Mouse (Mus musculus) midbrain, postnatal 0 days (tissue): ENCODE results near the gene Zfp740. TPM values are rescaled to one million over a fixed set of nuclear protein-coding genes. Genes with fewer than 3 reads are reported as not detected.

ENCODE experiments used
- ATAC-seq: fragments of 200-750 bp; cut with Nextera tagmentation; 2 replicates; pipeline ENCODE4 v1.8.0; 2017; ENCODE audit warnings: moderate number of reproducible peaks, mild to moderate bottlenecking, moderate TSS enrichment, moderate library complexity; ENCODE audit not compliant: low FRiP score
- DNase-seq: peaks from one replicate; pipeline ENCODE4 v3.0.0-alpha.2; 2015; ENCODE audit warnings: low spot score
- H3K27ac ChIP-seq: fragments of 300-500 bp; sonication (generic); 2 replicates; pipeline ENCODE4 v1.5.1; 2014; ENCODE audit warnings: low read depth, mild to moderate bottlenecking, low read length, mixed read lengths
- H3K27me3 ChIP-seq: fragments of 300-500 bp; sonication (generic); 2 replicates; pipeline ENCODE4 v1.6.1; 2014; ENCODE audit warnings: low read length, control low read depth, mixed read lengths; ENCODE audit not compliant: insufficient read depth
- H3K36me3 ChIP-seq: fragments of 300-500 bp; sonication (generic); 2 replicates; pipeline ENCODE4 v1.6.1; 2014; ENCODE audit warnings: low read length, control low read depth, mixed read lengths; ENCODE audit not compliant: insufficient read depth
- H3K4me1 ChIP-seq: fragments of 300-500 bp; sonication (generic); 2 replicates; pipeline ENCODE4 v1.6.1; 2014; ENCODE audit warnings: mild to moderate bottlenecking, control low read depth, antibody characterized with exemption, low read length, mixed read lengths; ENCODE audit not compliant: insufficient read depth
- H3K4me2 ChIP-seq: fragments of 300-500 bp; sonication (generic); 2 replicates; pipeline ENCODE4 v1.6.1; 2014; ENCODE audit warnings: low read depth, mild to moderate bottlenecking, low read length, mixed read lengths; ENCODE audit not compliant: poor library complexity, severe bottlenecking
- H3K4me3 ChIP-seq: fragments of 300-500 bp; sonication (generic); 2 replicates; pipeline ENCODE4 v1.5.1; 2014; ENCODE audit warnings: low read depth, mild to moderate bottlenecking, low read length, moderate library complexity
- H3K9ac ChIP-seq: fragments of 300-500 bp; sonication (generic); replicated peaks from 2 replicates; pipeline ENCODE4 v1.6.1; 2014; ENCODE audit warnings: mild to moderate bottlenecking, low read length, moderate library complexity, mixed read lengths; ENCODE audit not compliant: poor library complexity, severe bottlenecking
- H3K9me3 ChIP-seq: fragments of 300-500 bp; sonication (generic); 2 replicates; pipeline ENCODE4 v1.6.1; 2016; ENCODE audit warnings: low read length, control low read depth
- CTCF ChIP-seq: IDR thresholded peaks from 2 replicates; pipeline ENCODE4 v1.5.1; 2016; ENCODE audit warnings: antibody characterized with exemption, mild to moderate bottlenecking
- WGBS: fragments of 180-500 bp; shearing (Covaris S2); extraction: QIAGEN DNeasy Blood & Tissue Kit; methylation state at CpG from one replicate; pipeline ENCODE4 v1.1.7; 2014; 5-methylcytosine and 5-hydroxymethylcytosine counted together
- polyA plus RNA-seq: library from polyadenylated mRNA; unstranded; fragments of >200 nt; fragmentation: Nextera tagmentation; extraction: Ambion mirVana; gene quantifications from 2 replicates; pipeline ENCODE4 v1.2.1, GENCODE M21; 2015
- total RNA-seq: library from RNA; depleted of rRNA; stranded (reverse); fragments of >200 nt; gene quantifications from 2 replicates; pipeline ENCODE4 v1.2.3, GENCODE M21; 2014

The Zfp740 gene
- total and polyA plus RNA-seq, 2 experiments from 2014 or later = 27.6 to 42.9 TPM

GRCm38 (mm10) chr15:102207351-102207750, 4.3 kb downstream of the Zfp740 start:
- H3K9me3 ChIP-seq = no peaks in the 10 kb centered on the region
- H3K9ac ChIP-seq = no peak overlapping the region
- WGBS = 82% methylated on average over 3 of the region's 3 CpGs
- H3K36me3 ChIP-seq = peaks cover 33% of the 10 kb centered on the region
- H3K27me3 ChIP-seq = no peaks in the 10 kb centered on the region
- no peak overlapping the region for H3K27ac ChIP-seq
- peaks cover 13% of the 10 kb centered on the region; the same call in 1 of the 2 replicates for H3K4me1 ChIP-seq
- no peak overlapping the region for H3K4me2 ChIP-seq
- no peak for ATAC-seq
- no peak for DNase-seq
- H3K4me3 ChIP-seq = no peak overlapping the region
- no peak for TF ChIP-seq CTCF

- no peaks in the 10 kb centered on the region for H3K27me3 ChIP-seq
- H3K9me3 ChIP-seq = no peaks in the 10 kb centered on the region
- no peak overlapping the region for H3K4me2 ChIP-seq
- H3K9ac ChIP-seq = no peak overlapping the region
- 91% methylated on average over 9 of the region's 9 CpGs for WGBS
- TF ChIP-seq CTCF = no peak
- DNase-seq (no peak), ATAC-seq (no peak)
- H3K36me3 ChIP-seq = peaks cover 41% of the 10 kb centered on the region
- peaks cover 13% of the 10 kb centered on the region; the same call in 1 of the 2 replicates for H3K4me1 ChIP-seq
- H3K4me3 ChIP-seq = no peak overlapping the region
- no peak overlapping the region for H3K27ac ChIP-seq
Observed at GRCm38 (mm10) chr15:102208092-102208561, 5.1 kb downstream of the Zfp740 start.

- Histone ChIP-seq H3K4me2 (no peak overlapping the region), H3K4me1 (peaks cover 13% of the 10 kb centered on the region; the same call in 1 of the 2 replicates), H3K36me3 (peaks cover 50% of the 10 kb centered on the region), H3K9ac (no peak overlapping the region), H3K27me3 (no peaks in the 10 kb centered on the region), H3K9me3 (no peaks in the 10 kb centered on the region), H3K4me3 (no peak overlapping the region), H3K27ac (no peak overlapping the region)
- WGBS = 92% methylated on average over 8 of the region's 8 CpGs
- ATAC-seq (no peak), DNase-seq (no peak)
- TF ChIP-seq CTCF = no peak
Observed at GRCm38 (mm10) chr15:102209114-102209513, 6.1 kb downstream of the Zfp740 start.

GRCm38 (mm10) chr15:102210816-102211215, 7.8 kb downstream of the Zfp740 start:
- no peak overlapping the region for H3K27ac ChIP-seq
- H3K9me3 ChIP-seq = no peaks in the 10 kb centered on the region
- H3K27me3 ChIP-seq = no peaks in the 10 kb centered on the region
- no peak overlapping the region for H3K9ac ChIP-seq
- no peak for TF ChIP-seq CTCF
- WGBS = 98% methylated on average over 4 of the region's 4 CpGs
- ATAC-seq (no peak), DNase-seq (no peak)
- H3K36me3 ChIP-seq = peaks cover 57% of the 10 kb centered on the region
- H3K4me3 ChIP-seq = no peak overlapping the region
- no peak overlapping the region for H3K4me2 ChIP-seq
- H3K4me1 ChIP-seq = 0 out of 2 replicates have a peak, but pooled peaks cover 2% of the 10 kb centered on the region

- Histone ChIP-seq H3K9me3 (no peaks in the 10 kb centered on the region), H3K4me2 (no peak overlapping the region), H3K9ac (no peak overlapping the region), H3K27me3 (no peaks in the 10 kb centered on the region), H3K4me3 (no peak overlapping the region), H3K36me3 (peaks cover 61% of the 10 kb centered on the region), H3K4me1 (no peaks in the 10 kb centered on the region), H3K27ac (no peak overlapping the region)
- DNase-seq (no peak), ATAC-seq (no peak)
- no peak for TF ChIP-seq CTCF
- 87% methylated on average over 6 of the region's 6 CpGs for WGBS
Observed at GRCm38 (mm10) chr15:102211895-102212294, 8.8 kb downstream of the Zfp740 start.

GRCm38 (mm10) chr15:102214132-102214531, 11.1 kb downstream of the Zfp740 start:
- WGBS = 37% methylated on average over 2 of the region's 2 CpGs

More at GRCm38 (mm10) chr15:102214132-102214531, 11.1 kb downstream of the Zfp740 start:
- H3K9ac ChIP-seq = no peak overlapping the region
- H3K4me1 ChIP-seq = no peaks in the 10 kb centered on the region
- H3K9me3 ChIP-seq = no peaks in the 10 kb centered on the region
- ATAC-seq (no peak), DNase-seq (no peak)
- H3K27ac ChIP-seq = no peak overlapping the region
- H3K27me3 ChIP-seq = no peaks in the 10 kb centered on the region
- H3K4me2 ChIP-seq = no peak overlapping the region
- TF ChIP-seq CTCF = no peak
- no peak overlapping the region for H3K4me3 ChIP-seq
- peaks cover 56% of the 10 kb centered on the region for H3K36me3 ChIP-seq
